Mouse (Mus musculus): ENCODE results near the gene Cd47. TPM values are rescaled to one million over a fixed set of nuclear protein-coding genes. Genes with fewer than 3 reads are reported as not detected.

Gene Cd47
- total and polyA plus RNA-seq, 2 experiments from 2014 or later, result 32.9 to 77.8 TPM

DNA sequence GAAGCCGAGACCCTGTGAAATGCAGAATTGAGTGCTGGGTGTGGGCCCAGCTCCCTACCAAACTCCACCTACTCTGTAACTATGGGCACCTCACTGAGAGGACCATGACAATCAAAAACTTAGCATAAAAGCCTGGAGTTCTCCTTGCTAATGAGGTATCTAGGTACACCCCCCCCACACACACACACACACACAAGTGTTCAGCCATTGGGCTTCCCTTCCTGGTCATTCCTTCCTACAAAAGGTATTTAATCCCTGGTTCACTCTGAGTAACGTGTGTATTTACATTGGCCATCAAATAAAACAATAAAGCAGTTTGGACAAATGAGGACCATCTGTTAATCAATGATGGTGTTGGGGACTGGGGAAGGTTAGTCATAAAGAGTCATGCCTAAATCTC is 155.6 kb downstream of the Cd47 start:
- Histone ChIP-seq H3K4me1 (ENCODE audit: control insufficient read depth, insufficient read depth) (peaks cover 4% of the 10 kb centered on the region; the same call in 1 of the 2 replicates), H3K4me2 (ENCODE audit: low read depth, low read length) (no peak overlapping the region), H3K4me3 (ENCODE audit: low read depth, low read length) (no peak overlapping the region), H3K9ac (replicated peaks; ENCODE audit: low read depth, low read length) (no peak overlapping the region), H3K36me3 (replicated peaks; ENCODE audit: control insufficient read depth, insufficient read depth, low read length) (no peaks in the 10 kb centered on the region), H3K27me3 (ENCODE audit: control insufficient read depth, insufficient read depth, low read length) (no peaks in the 10 kb centered on the region), H3K9me3 (replicated peaks; ENCODE audit: control insufficient read depth, low read length) (no peaks in the 10 kb centered on the region), H3K27ac (ENCODE audit: low read depth) (no peak overlapping the region)
- 91% methylated on average over 2 of the region's 2 CpGs for WGBS
- DNase-seq (ENCODE audit: low spot score) (no peak), ATAC-seq (ENCODE audit: insufficient read depth, low read depth) (no peak)
- TF ChIP-seq CTCF (IDR thresholded peaks at IDR 0.05; ENCODE audit: low read depth), result no peak
- TF ChIP-seq EP300 (IDR thresholded peaks at IDR 0.05; ENCODE audit: low read depth), result no peak

DNA sequence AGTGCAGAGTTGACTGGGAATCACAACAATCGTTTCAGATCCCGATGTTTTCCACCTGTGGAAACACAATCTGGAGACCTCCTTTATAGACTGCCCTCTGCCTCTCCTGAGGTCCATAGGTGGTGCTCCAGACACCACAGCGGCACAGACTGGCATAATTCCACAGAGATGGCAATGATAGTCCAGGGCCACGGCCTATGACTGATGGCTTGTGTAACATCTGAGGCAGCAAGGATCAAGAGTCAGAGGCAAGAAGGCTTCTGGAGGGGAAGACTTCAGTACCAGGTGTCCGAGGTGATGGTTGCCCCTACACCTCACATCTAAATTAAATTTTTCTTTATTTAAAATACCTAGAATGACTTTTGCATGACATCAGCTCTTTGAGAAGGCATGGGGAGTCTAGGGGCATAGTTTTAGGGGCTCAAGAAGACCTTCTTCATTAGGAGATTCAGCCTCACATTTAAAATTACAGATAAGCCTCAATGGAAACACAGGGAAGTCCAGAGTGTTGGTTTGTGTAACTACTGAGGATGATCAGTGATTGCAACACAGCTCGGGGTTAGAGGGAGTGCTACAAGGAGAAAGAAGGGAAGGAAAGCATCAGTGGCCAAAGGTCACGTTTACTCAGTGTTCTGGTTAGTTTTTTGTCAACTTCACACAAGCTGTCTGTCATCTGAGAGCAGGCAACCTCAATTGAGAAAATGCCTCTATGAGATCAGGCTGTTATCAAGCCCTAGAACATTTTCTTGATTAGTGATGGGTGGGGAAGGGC is 156.4 kb downstream of the Cd47 start:
- no peaks in the 10 kb centered on the region; the same call in 1 of the 2 replicates for H3K4me1 ChIP-seq (ENCODE audit: control insufficient read depth, insufficient read depth)
- H3K36me3 ChIP-seq (replicated peaks; ENCODE audit: control insufficient read depth, insufficient read depth, low read length), result no peaks in the 10 kb centered on the region
- ATAC-seq (ENCODE audit: insufficient read depth, low read depth) (no peak), DNase-seq (ENCODE audit: low spot score) (no peak)
- H3K4me3 ChIP-seq (ENCODE audit: low read depth, low read length), result no peak overlapping the region
- H3K27me3 ChIP-seq (ENCODE audit: control insufficient read depth, insufficient read depth, low read length), result no peaks in the 10 kb centered on the region
- no peak overlapping the region for H3K4me2 ChIP-seq (ENCODE audit: low read depth, low read length)
- H3K9ac ChIP-seq (replicated peaks; ENCODE audit: low read depth, low read length), result no peak overlapping the region
- no peaks in the 10 kb centered on the region for H3K9me3 ChIP-seq (replicated peaks; ENCODE audit: control insufficient read depth, low read length)
- H3K27ac ChIP-seq (ENCODE audit: low read depth), result no peak overlapping the region
- no peak for TF ChIP-seq CTCF (IDR thresholded peaks at IDR 0.05; ENCODE audit: low read depth)
- no peak for TF ChIP-seq EP300 (IDR thresholded peaks at IDR 0.05; ENCODE audit: low read depth)
- WGBS, result 76% methylated on average over 7 of the region's 7 CpGs

DNA sequence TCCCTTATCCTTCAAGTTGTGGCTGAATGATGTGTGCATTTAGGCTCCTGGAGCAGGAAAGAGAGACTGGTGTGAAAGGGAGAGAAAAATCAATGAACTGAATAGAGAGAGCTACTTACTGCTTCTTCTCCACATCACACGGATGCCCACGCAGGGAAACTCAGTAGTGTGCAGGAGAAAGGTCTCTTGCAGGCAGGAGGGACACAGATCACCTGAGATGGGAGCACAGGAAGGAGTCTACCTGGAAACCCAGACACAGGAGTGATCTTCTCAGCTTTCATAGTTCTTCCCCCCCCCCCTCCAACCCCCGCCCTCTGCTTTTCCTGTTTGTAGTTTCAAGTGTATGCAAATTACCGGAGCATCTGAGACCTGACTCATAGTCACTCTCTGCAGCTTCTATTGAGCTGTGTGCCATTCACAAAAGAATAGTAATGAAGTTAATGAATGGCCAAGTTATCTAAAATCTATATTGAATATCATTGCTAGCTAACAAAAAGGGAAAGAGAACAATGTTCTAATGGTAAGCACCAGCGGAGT is 158.6 kb downstream of the Cd47 start:
- no peak for TF ChIP-seq EP300 (IDR thresholded peaks at IDR 0.05; ENCODE audit: low read depth)
- TF ChIP-seq CTCF (IDR thresholded peaks at IDR 0.05; ENCODE audit: low read depth), result no peak
- H3K9me3 ChIP-seq (replicated peaks; ENCODE audit: control insufficient read depth, low read length), result no peaks in the 10 kb centered on the region
- DNase-seq (ENCODE audit: low spot score) (no peak), ATAC-seq (ENCODE audit: insufficient read depth, low read depth) (no peak)
- peaks cover 4% of the 10 kb centered on the region for H3K4me1 ChIP-seq (ENCODE audit: control insufficient read depth, insufficient read depth)
- WGBS, result 81% methylated on average over 5 of the region's 5 CpGs
- H3K4me3 ChIP-seq (ENCODE audit: low read depth, low read length), result no peak overlapping the region
- no peak overlapping the region for H3K4me2 ChIP-seq (ENCODE audit: low read depth, low read length)
- H3K27me3 ChIP-seq (ENCODE audit: control insufficient read depth, insufficient read depth, low read length), result no peaks in the 10 kb centered on the region
- H3K27ac ChIP-seq (ENCODE audit: low read depth), result no peak overlapping the region
- H3K9ac ChIP-seq (replicated peaks; ENCODE audit: low read depth, low read length), result no peak overlapping the region
- H3K36me3 ChIP-seq (replicated peaks; ENCODE audit: control insufficient read depth, insufficient read depth, low read length), result no peaks in the 10 kb centered on the region

DNA sequence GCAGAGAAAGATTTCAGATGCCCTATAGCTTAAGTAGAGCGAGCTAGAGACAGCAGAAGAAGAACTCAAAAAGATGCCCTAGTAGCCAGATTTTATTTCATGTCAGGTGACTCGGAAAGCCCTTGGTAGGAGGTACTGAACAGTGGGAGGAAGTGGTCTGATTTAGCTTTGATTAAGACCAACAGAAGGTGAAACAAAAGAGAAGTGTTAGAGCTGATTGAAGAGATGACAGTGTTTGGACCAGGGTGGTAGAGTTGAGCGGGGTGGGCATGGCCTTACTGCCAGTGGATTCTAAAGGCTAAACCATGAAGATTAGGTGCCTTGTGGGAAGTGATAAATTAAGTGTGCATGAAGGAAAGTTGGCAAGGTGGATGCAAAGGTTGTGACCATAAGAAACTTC is 162.0 kb downstream of the Cd47 start:
- ATAC-seq (ENCODE audit: insufficient read depth, low read depth), result no peak
- H3K9ac ChIP-seq (replicated peaks; ENCODE audit: low read depth, low read length), result no peak overlapping the region
- no peaks in the 10 kb centered on the region for H3K9me3 ChIP-seq (replicated peaks; ENCODE audit: control insufficient read depth, low read length)
- H3K4me2 ChIP-seq (ENCODE audit: low read depth, low read length), result no peak overlapping the region
- H3K4me3 ChIP-seq (ENCODE audit: low read depth, low read length), result no peak overlapping the region
- no peaks in the 10 kb centered on the region for H3K36me3 ChIP-seq (replicated peaks; ENCODE audit: control insufficient read depth, insufficient read depth, low read length)
- no peak for TF ChIP-seq EP300 (IDR thresholded peaks at IDR 0.05; ENCODE audit: low read depth)
- no peak for TF ChIP-seq CTCF (IDR thresholded peaks at IDR 0.05; ENCODE audit: low read depth)
- 81% methylated on average over 3 of the region's 3 CpGs for WGBS
- no peak for DNase-seq (ENCODE audit: low spot score)
- peaks cover 24% of the 10 kb centered on the region for H3K4me1 ChIP-seq (ENCODE audit: control insufficient read depth, insufficient read depth)
- H3K27ac ChIP-seq (ENCODE audit: low read depth), result no peak overlapping the region
- H3K27me3 ChIP-seq (ENCODE audit: control insufficient read depth, insufficient read depth, low read length), result no peaks in the 10 kb centered on the region

DNA sequence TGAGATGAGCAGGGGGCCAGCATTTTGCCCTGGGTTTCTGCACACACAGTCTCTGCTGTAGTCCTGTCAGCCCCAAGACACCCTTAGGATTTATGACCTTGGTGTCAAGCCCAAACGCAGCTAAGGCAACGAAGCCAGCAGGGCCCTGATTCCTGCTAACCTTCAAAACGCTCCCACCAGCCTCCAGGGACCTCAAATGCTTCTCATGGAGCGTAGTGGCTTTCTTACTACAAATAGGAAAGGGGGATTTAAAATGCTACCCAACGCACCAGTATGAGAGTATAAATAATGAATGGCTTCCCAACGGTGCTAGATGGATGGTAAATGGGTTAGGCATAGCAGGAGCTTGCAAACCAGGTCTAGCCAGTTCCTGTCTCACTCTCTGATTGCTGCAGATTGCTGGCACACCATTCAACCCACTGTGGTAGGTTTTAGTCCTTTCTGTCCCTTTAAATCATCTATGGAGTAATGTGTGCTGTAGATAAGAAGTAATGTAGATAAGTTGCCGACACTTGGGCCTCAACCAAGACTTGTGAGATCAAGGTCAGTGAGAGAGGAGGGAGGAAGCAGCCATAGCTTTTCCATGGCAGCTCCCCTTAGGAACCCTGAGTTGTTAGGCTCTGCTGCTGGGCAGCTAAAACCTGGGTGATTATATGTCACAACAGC is 164.1 kb downstream of the Cd47 start:
- TF ChIP-seq EP300 (IDR thresholded peaks at IDR 0.05; ENCODE audit: low read depth), result no peak
- no peak for TF ChIP-seq CTCF (IDR thresholded peaks at IDR 0.05; ENCODE audit: low read depth)
- Histone ChIP-seq H3K36me3 (replicated peaks; ENCODE audit: control insufficient read depth, insufficient read depth, low read length) (no peaks in the 10 kb centered on the region), H3K9me3 (replicated peaks; ENCODE audit: control insufficient read depth, low read length) (no peaks in the 10 kb centered on the region), H3K4me2 (ENCODE audit: low read depth, low read length) (no peak overlapping the region), H3K9ac (replicated peaks; ENCODE audit: low read depth, low read length) (no peak overlapping the region), H3K4me3 (ENCODE audit: low read depth, low read length) (no peak overlapping the region), H3K27me3 (ENCODE audit: control insufficient read depth, insufficient read depth, low read length) (no peaks in the 10 kb centered on the region), H3K27ac (ENCODE audit: low read depth) (no peak overlapping the region), H3K4me1 (ENCODE audit: control insufficient read depth, insufficient read depth) (peaks cover 24% of the 10 kb centered on the region)
- no peak for ATAC-seq (ENCODE audit: insufficient read depth, low read depth)
- no peak for DNase-seq (ENCODE audit: low spot score)
- 53% methylated on average over 7 of the region's 7 CpGs for WGBS

Other genes with a start within 250 kb of the Cd47 start
- gene Ift57, start 101.3 kb upstream of the Cd47 start, total RNA-seq (2014; rRNA removed; ENCODE audit: low replicate concordance), result 3.5 and 11.8 TPM in 2 replicates
- gene Ift57, start 101.3 kb upstream of the Cd47 start, polyA plus RNA-seq (2015; fragmentation: Nextera tagmentation; extraction: Ambion mirVana), result 18.9 and 19.2 TPM in 2 replicates

Measured in heart, postnatal 0 days (tissue).